Mouse (Mus musculus) E14TG2a.4 (cell line): ENCODE measurements at regions not wholly inside any gene's neighbourhood (a gene's known extent, or its start where the extent isn't known, plus 50 kb on each side); places are given as distances from the start of the nearest gene placed in this dataset.

Experiments used
- CTCF ChIP-seq: conservative IDR thresholded peaks from 2 replicates; pipeline ENCODE4 v1.5.1; 2014; ENCODE audit warnings: low read length
- NANOG ChIP-seq: IDR thresholded peaks from 2 replicates; pipeline ENCODE4 v1.6.1; 2014; ENCODE audit warnings: borderline replicate concordance, low read length, mixed read lengths
- POU5F1 ChIP-seq: IDR thresholded peaks from 2 replicates; pipeline ENCODE4 v1.6.1; 2014; ENCODE audit warnings: low read length, borderline replicate concordance

- TF ChIP-seq CTCF, result no peak
- TF ChIP-seq NANOG, result no peak
- no peak for TF ChIP-seq POU5F1
These were observed 263.1 kb upstream of the Megf9 start for GRCm38 (mm10) chr4:70797935-70798334.
